Mouse (Mus musculus): ENCODE results near the gene Slc5a9.
"Not testable (repeated sequence)": the region's sequence is repeated elsewhere in the genome, so short reads cannot be mapped to it uniquely, and the experiment has no call there.

The Slc5a9 gene

DNA sequence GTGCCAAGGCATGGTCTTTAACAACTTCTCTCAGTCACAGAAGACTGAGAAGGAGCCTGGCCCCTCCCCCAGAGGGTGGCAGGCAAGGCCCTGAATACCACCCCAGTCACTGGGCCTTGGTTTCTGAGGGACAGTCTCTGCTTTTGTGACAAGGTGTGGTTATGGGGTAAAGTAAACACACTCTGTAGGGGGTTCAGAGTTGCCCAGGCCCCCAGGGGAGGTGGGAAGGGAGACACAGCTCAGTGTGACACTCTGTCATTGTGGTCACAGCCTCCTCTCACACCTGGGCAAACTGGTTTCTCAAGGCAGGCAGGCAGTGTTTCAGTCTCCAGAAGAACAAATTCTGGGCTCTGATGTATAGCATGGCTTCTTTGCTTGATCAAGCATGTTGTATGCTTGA lies at the start of gene Slc5a9:
Gene Slc5a9 (minus strand): TSS at position 144 of the 400 bp plus-strand sequence.
- DNase-seq = no peak

DNA sequence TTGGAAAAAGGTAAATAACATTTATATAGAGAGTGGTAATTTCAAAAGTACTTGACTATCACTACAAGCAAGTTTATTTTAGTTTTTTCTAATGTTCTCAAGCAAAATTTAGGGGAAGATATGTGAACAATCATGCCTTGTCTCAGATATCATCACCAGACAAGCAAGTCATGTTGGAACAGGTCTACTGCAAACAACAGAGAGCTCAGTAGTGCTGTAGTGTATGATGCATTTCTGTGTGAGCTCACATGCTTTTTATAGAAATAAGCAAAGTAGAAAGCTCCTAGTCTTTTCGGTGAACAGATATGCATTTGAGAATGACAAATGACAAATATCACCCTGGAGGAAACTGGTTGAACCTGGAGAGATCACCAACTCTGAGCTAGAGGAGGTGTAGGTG lies 16.4 kb upstream of the Slc5a9 start, which contains the start of gene Skint8:
Gene Skint8 (plus strand): TSS at position 301 of the 400 bp plus-strand sequence.
- DNase-seq = no peak

DNA sequence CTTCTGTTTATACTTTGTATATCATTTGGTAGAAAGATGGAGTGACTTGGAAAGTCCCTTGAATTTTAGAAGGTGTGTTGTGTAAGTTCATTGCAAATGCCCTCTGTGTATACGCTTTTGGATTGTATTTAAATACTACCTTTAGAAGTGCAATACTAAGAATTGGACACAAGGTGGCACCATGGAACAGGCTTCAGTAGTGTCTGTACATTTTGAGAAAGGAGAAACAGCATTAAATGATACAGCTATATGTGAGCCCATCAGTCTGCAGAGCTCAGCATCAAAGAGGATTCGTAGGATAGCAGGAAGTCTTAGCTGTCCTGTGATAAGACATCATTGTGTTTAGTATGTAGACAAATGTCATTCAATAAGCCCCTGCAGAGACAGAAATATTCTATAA lies 5.2 kb upstream of the Slc5a9 start:
- peak in 1 of 2 experiments; percentile 20 for DNase-seq

DNA sequence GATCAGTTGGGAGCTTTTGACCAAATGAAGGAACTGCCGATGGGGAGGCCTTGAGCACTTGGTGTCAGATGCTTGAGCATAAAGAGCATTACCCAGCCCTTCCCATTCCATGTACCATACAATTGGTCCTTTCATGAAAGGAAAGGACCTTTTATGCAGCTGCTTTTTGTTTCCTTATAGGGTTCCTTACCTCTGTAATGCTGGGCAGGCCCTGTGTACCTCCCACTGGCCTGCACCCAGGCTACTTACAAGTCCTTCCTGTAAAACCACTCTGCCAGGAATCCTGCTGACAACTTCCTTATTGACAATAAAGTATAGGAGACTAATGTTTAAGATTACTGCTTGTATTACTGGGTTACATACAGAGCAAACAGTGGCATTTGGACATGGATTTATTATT lies 1.2 kb downstream of the Slc5a9 start:
- no peak for DNase-seq

DNA sequence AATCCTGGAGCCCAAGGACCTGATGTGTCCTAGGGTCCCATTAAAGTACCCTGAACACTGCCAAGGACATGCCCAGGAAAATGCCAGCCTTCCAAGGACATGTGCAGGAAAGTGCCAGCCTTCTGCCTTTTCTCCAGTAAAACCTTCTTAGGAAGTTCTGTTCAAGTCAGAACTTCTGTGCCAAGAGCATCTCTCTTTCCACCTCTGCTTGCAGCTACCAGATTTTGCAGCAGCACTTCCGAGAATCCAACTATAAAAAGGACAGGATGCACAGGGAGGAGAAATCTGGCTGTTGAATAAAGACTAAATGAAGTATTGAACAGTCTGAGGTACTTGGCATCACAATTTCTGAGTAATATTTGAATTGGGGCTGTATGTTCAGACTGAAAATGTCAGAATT lies 2.2 kb downstream of the Slc5a9 start:
- not testable (repeated sequence) for DNase-seq

DNA sequence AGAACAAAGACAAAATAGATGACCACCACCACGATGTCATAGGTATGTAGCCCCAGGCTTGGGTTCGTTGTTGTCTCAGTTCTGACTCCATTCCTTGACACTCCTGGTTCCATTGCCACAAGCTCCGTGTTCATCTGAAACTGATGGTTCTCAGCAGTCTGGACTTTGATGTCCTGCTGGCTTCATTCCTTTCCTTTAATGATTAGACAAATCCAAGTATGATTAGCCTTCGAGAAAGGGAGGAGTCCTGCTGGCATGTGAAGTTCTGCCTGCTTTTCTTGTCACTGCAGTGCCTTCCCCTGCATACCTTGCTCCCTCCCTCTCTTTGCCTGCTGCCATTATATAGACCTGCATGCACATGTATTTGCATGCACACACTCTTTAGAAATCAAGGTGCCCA lies 4.2 kb downstream of the Slc5a9 start:
- DNase-seq = peak; percentile 46 to 76

DNA sequence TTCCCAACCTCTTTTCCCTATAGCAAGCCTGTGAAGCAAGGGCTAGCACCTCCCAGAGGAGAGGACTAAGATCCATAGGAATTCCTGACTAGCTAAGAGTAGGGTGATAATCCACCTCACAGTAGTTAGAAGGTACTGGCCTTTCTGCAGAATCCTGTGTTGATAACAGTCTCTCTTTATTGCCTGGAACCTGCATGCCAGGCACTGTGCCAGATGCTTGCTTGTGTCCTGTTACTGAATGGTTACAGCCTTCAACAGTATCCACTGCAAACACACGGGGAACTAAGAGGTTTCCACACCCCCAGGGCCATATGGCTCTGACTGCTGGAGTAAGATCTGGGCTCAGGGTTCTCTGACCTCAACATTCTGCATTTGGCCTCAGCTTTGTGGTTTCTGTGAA lies 5.0 kb downstream of the Slc5a9 start:
- peak; percentile 44 to 73 for DNase-seq

DNA sequence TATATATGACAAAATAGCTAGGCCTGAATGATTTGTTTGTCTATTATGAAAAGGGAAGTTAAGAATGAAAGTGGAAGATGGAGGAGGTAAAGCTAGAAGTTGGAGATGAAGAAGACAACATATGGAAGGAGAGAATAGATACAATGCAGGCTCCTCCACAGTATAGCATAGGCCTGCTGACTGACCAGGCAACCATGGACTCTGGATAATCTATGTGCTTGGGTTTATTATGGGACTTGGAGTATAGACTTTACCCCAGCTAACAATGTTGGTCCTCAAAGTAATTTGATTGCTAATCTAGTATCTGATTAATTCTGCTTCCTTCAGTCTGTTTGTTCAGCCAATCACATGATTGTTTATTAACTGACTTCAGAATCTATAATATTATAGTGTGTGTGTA lies 10.6 kb downstream of the Slc5a9 start:
- no peak for DNase-seq

DNA sequence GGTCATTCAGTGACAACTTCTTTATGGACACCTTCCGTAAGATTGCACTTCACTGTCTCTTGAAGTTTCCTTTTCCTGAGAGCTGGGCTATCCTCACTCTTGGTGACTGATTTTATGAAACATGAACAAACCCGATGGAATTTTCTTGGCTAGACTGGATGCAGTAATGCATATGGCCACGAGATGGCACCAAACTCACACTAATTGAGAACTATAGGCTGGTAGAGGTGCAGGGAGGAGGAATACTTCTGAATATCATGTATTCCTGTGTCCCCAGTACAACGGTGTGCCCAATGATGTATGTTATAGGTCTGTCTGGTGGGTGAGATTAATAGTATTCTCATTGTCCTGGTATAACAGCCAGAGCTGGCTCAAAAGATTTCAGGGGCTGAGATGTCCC lies 16.1 kb downstream of the Slc5a9 start:
- DNase-seq = peak; percentile 67 to 84

DNA sequence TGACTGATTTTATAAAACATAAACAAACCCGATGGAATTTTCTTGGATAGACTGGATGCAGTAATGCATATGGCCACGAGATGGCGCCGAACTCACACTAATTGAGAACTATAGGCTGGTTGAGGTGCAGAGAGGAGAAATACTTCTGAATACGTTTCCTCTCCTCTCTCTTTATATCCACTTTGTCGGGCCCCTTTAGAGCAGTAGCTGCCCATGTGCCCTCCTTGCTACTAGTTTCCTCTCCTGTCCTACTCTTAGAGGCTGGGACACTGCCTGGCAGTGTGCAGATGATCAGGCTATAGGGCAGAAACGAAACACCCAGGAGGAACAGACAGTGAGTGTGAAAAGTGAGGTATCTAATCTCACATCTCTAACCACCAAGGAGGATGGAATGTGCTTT lies 16.7 kb downstream of the Slc5a9 start:
- peak; percentile 58 to 84 for DNase-seq

DNA sequence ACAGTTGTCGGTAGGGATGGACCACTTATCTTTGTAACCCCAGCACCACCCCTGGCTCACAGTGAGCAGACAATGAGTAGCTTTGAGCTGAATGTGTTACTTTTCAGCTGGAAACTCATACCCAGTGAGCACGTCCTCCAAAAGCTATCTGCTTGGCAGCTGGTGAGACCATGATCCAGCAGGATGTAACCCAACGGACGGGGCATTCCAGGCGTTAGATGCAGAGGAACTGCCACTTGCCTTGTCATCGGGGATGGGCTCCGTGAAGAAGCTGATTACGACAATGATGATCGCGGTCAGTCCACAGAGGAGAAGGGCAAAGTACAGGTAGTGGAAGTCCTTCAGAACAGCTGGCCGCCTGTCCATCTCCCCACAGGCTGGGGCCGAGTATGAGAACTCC lies 19.2 kb downstream of the Slc5a9 start:
- no peak for DNase-seq

DNA sequence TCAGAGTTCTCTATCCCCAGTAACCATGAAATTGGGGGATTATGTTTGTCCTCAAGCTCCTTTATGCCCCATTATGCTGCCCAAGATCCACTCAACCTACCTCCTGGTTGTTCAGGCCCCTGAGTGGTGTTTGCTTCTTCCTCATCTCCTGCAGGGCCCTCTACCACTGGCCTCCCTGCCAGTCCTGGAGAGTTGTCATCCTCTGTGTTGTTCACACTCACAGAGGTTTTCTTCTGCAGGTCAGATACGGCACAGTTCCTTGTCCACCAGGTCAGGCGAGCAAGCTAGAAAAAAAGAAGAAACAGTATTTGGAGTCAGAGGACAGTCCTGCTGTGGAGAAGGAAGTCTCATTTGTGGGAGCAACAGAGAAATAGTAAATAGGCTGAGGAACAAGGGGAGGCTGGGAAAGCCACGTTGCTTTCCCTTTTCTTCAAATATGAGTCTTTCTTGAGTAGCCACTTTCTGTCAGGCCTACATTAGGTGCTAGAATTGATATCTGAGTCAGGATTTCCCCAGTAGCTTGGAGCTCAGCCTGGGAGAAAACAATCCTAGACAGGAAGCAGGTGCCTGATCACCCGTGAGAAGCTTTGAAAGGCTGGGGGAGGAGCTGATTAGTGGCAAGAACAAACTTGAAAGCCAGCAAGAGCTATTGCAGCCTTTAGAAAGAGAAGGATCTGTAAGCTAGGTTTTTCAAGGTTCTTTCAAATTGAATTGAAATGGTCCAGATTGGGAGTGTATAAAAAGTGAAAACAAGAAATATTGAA lies 22.4 kb downstream of the Slc5a9 start:
- no peak for DNase-seq

DNA sequence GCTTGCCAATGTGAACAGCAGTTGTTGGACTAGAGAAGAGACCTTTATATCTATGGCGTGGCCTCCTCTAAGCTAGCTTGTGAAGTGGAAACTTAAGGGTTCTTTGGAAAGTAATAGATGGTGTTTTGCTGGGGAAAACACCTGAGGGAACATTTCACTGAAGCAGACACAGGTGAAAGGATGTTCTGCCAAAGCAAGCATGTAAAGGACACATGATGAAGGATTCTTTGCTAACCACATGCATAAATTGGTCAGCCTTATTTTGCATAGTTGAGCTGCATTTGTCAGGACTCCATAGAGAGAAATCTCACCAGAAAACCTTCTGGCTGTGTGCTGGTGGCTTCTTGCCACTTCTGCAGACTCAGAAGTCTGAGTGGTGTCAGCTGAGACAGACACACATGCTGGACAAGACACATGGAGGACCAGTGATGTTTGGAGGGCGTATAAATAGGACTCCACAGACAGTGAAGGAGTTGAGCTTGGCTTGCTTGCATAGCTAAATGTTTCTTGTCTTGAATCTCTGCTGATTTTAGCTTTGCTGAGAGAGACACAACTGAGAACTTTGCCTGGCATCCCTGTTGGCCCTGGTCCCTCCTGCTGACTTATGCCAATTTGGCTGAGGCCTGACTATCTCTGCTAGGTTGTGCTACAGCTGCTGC lies 34.8 kb downstream of the Slc5a9 start:
- no peak for DNase-seq

DNA sequence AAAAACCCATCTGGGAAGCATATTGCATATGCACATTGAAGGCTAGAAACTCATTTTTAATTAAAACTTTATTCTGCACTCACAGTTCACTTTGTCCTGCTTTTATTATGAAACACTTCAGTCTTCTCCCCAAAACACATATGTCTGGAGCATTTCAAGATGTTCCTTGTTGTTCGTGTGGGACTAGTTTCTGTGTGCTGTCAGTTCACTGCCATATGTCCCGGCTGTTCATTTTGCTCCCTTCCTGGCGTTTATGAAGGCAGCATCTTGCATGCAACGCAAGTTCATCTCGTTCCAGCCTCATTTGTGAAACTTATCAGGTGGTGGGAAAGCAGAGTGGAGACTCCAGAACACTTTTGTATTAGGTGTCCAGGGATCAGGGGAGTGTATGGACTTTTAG lies 36.0 kb downstream of the Slc5a9 start:
- DNase-seq = no peak

DNA sequence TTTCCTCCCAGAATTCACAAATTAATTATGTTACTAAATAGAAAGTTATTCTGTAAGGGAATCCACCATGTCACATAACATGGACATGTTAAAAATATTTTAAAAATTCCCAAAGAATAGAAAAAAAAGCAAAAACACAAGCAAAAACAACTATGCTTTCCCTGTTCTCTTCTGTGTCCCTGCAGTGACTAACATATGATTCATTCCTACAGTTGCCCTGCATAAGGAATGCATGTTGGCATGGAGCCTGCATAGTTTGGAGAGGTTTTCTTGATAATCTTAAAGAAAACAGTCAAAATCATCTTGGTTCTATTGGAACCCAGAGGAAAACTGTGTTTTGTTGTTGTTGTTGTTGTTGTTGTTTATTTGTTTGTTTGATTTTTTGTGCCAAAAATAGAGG lies 50.1 kb downstream of the Slc5a9 start:
- DNase-seq = no peak

DNA sequence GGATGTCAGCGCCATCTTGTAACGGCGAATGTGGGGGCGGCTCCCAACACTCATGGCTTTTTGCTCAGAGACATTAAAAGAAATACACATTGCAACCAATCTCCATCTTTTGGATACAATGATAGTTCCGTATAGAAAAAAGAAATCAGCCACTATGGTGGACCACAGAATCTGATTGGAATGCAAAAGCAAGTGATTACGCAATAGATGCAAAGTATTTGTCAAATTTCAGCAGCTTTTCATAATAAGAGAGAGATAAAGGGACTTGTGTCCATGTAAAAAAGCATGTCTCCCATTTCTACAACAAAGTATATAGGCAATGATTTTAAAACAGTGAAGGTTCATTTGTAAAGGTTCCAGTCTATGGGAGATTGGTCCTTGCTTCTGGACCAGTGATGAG lies 63.8 kb downstream of the Slc5a9 start:
- no peak for DNase-seq

Data from kidney, postnatal 36 days (tissue).